Mouse (Mus musculus): ENCODE measurements around the gene Hivep2. TPM values are rescaled to one million over a fixed set of nuclear protein-coding genes. Genes with fewer than 3 reads are reported as not detected.

Gene Hivep2
- total RNA-seq, 1 experiment from 2014 or later = 7.4 TPM

- ATAC-seq (replicated peaks in 1 of 2; ENCODE audit: insufficient read depth in 1 of 2, low FRiP score in 2 of 2, low TSS enrichment in 1 of 2, low read depth in 1 of 2, poor library complexity in 2 of 2, severe bottlenecking in 2 of 2) = peak; percentile 35 to 54
Observed at GRCm38 (mm10) chr10:13967451-13968233, 1.8 kb downstream of the Hivep2 start.

- ATAC-seq (replicated peaks in 1 of 2; ENCODE audit: insufficient read depth in 1 of 2, low FRiP score in 2 of 2, low TSS enrichment in 1 of 2, low read depth in 1 of 2, poor library complexity in 2 of 2, severe bottlenecking in 2 of 2) = no peak; a peak in 1 of 4 replicates
Observed at GRCm38 (mm10) chr10:13968234-13968555, 2.3 kb downstream of the Hivep2 start.

GRCm38 (mm10) chr10:13968989-13969388, 3.1 kb downstream of the Hivep2 start:
- ATAC-seq (replicated peaks in 1 of 2; ENCODE audit: insufficient read depth in 1 of 2, low FRiP score in 2 of 2, low TSS enrichment in 1 of 2, low read depth in 1 of 2, poor library complexity in 2 of 2, severe bottlenecking in 2 of 2) = no peak

- no peak for ATAC-seq (replicated peaks in 1 of 2; ENCODE audit: insufficient read depth in 1 of 2, low FRiP score in 2 of 2, low TSS enrichment in 1 of 2, low read depth in 1 of 2, poor library complexity in 2 of 2, severe bottlenecking in 2 of 2)
Observed at GRCm38 (mm10) chr10:13970321-13970720, 4.4 kb downstream of the Hivep2 start.

GRCm38 (mm10) chr10:13971268-13971667, 5.4 kb downstream of the Hivep2 start:
- no peak for ATAC-seq (replicated peaks in 1 of 2; ENCODE audit: insufficient read depth in 1 of 2, low FRiP score in 2 of 2, low TSS enrichment in 1 of 2, low read depth in 1 of 2, poor library complexity in 2 of 2, severe bottlenecking in 2 of 2)

GRCm38 (mm10) chr10:13973563-13974179, 7.8 kb downstream of the Hivep2 start:
- no peak for ATAC-seq (replicated peaks in 1 of 2; ENCODE audit: insufficient read depth in 1 of 2, low FRiP score in 2 of 2, low TSS enrichment in 1 of 2, low read depth in 1 of 2, poor library complexity in 2 of 2, severe bottlenecking in 2 of 2)

GRCm38 (mm10) chr10:13974472-13974871, 8.6 kb downstream of the Hivep2 start:
- no peak for ATAC-seq (replicated peaks in 1 of 2; ENCODE audit: insufficient read depth in 1 of 2, low FRiP score in 2 of 2, low TSS enrichment in 1 of 2, low read depth in 1 of 2, poor library complexity in 2 of 2, severe bottlenecking in 2 of 2)

GRCm38 (mm10) chr10:13975861-13976260, 10.0 kb downstream of the Hivep2 start:
- ATAC-seq (replicated peaks in 1 of 2; ENCODE audit: insufficient read depth in 1 of 2, low FRiP score in 2 of 2, low TSS enrichment in 1 of 2, low read depth in 1 of 2, poor library complexity in 2 of 2, severe bottlenecking in 2 of 2) = no peak

- no peak for ATAC-seq (replicated peaks in 1 of 2; ENCODE audit: insufficient read depth in 1 of 2, low FRiP score in 2 of 2, low TSS enrichment in 1 of 2, low read depth in 1 of 2, poor library complexity in 2 of 2, severe bottlenecking in 2 of 2)
Observed at GRCm38 (mm10) chr10:13976267-13976666, 10.4 kb downstream of the Hivep2 start.

- ATAC-seq (replicated peaks in 1 of 2; ENCODE audit: insufficient read depth in 1 of 2, low FRiP score in 2 of 2, low TSS enrichment in 1 of 2, low read depth in 1 of 2, poor library complexity in 2 of 2, severe bottlenecking in 2 of 2) = no peak
Observed at GRCm38 (mm10) chr10:13982271-13982670, 16.4 kb downstream of the Hivep2 start.

- peak; percentile 88 to 96 for ATAC-seq (replicated peaks in 1 of 2; ENCODE audit: insufficient read depth in 1 of 2, low FRiP score in 2 of 2, low TSS enrichment in 1 of 2, low read depth in 1 of 2, poor library complexity in 2 of 2, severe bottlenecking in 2 of 2)
Observed at GRCm38 (mm10) chr10:13982769-13983381, 17.0 kb downstream of the Hivep2 start.

- peak; percentile 5 to 37; a peak in 2 of 4 replicates for ATAC-seq (replicated peaks in 1 of 2; ENCODE audit: insufficient read depth in 1 of 2, low FRiP score in 2 of 2, low TSS enrichment in 1 of 2, low read depth in 1 of 2, poor library complexity in 2 of 2, severe bottlenecking in 2 of 2)
Observed at GRCm38 (mm10) chr10:13983631-13984030, 17.8 kb downstream of the Hivep2 start.

- ATAC-seq (replicated peaks in 1 of 2; ENCODE audit: insufficient read depth in 1 of 2, low FRiP score in 2 of 2, low TSS enrichment in 1 of 2, low read depth in 1 of 2, poor library complexity in 2 of 2, severe bottlenecking in 2 of 2) = no peak
Observed at GRCm38 (mm10) chr10:13984233-13984632, 18.4 kb downstream of the Hivep2 start.

GRCm38 (mm10) chr10:13986539-13986938, 20.7 kb downstream of the Hivep2 start:
- no peak for ATAC-seq (replicated peaks in 1 of 2; ENCODE audit: insufficient read depth in 1 of 2, low FRiP score in 2 of 2, low TSS enrichment in 1 of 2, low read depth in 1 of 2, poor library complexity in 2 of 2, severe bottlenecking in 2 of 2)

GRCm38 (mm10) chr10:13987336-13987735, 21.5 kb downstream of the Hivep2 start:
- ATAC-seq (replicated peaks in 1 of 2; ENCODE audit: insufficient read depth in 1 of 2, low FRiP score in 2 of 2, low TSS enrichment in 1 of 2, low read depth in 1 of 2, poor library complexity in 2 of 2, severe bottlenecking in 2 of 2) = no peak

GRCm38 (mm10) chr10:13988280-13988679, 22.4 kb downstream of the Hivep2 start:
- no peak for ATAC-seq (replicated peaks in 1 of 2; ENCODE audit: insufficient read depth in 1 of 2, low FRiP score in 2 of 2, low TSS enrichment in 1 of 2, low read depth in 1 of 2, poor library complexity in 2 of 2, severe bottlenecking in 2 of 2)

- ATAC-seq (replicated peaks in 1 of 2; ENCODE audit: insufficient read depth in 1 of 2, low FRiP score in 2 of 2, low TSS enrichment in 1 of 2, low read depth in 1 of 2, poor library complexity in 2 of 2, severe bottlenecking in 2 of 2) = 0 out of 4 replicates have a peak, but pooled peaks of 1 of the 2 experiments have one; percentile 58
Observed at GRCm38 (mm10) chr10:13988757-13989156, 22.9 kb downstream of the Hivep2 start.

GRCm38 (mm10) chr10:13990842-13991241, 25.0 kb downstream of the Hivep2 start:
- no peak for ATAC-seq (replicated peaks in 1 of 2; ENCODE audit: insufficient read depth in 1 of 2, low FRiP score in 2 of 2, low TSS enrichment in 1 of 2, low read depth in 1 of 2, poor library complexity in 2 of 2, severe bottlenecking in 2 of 2)

All from hematopoietic stem cell, adult 5-6 weeks (primary cell).